Mouse (Mus musculus) ES-E14 (cell line): ENCODE data around the gene Gng7. TPM values are rescaled to one million over a fixed set of nuclear protein-coding genes. Genes with fewer than 3 reads are reported as not detected.

Experiments used
- DNase-seq: peaks from one replicate; pipeline ENCODE4 v3.0.0-alpha.2; 2013; ENCODE audit warnings: low read depth, low spot score
- H3K27ac ChIP-seq: 2 replicates; pipeline ENCODE4 v1.5.1; 2012; ENCODE audit warnings: low read depth, mild to moderate bottlenecking, low read length, moderate library complexity, mixed read lengths; ENCODE audit not compliant: poor library complexity, insufficient read depth, severe bottlenecking
- H3K36me3 ChIP-seq: 2 replicates; pipeline ENCODE4 v1.6.1; 2012; ENCODE audit warnings: mild to moderate bottlenecking, low read length, moderate library complexity, mixed read lengths; ENCODE audit not compliant: control insufficient read depth, poor library complexity, insufficient read depth, severe bottlenecking
- H3K4me1 ChIP-seq, 2 experiments: fragments of 150-350 bp in 1 of 2; sonication (generic) in 1 of 2; 2 replicates each; pipeline ENCODE4 v1.6.1; 2012; ENCODE audit warnings: low read length in 2 of 2, mild to moderate bottlenecking in 1 of 2, mixed read lengths in 1 of 2; ENCODE audit not compliant: control insufficient read depth in 2 of 2, insufficient read depth in 2 of 2, poor library complexity in 1 of 2
- H3K4me3 ChIP-seq, 2 experiments: fragments of 150-350 bp in 1 of 2; sonication (generic) in 1 of 2; 2 replicates each; pipeline ENCODE4 v1.5.1; 2012; ENCODE audit warnings: low read length in 2 of 2, low read depth in 1 of 2, mild to moderate bottlenecking in 1 of 2, mixed read lengths in 1 of 2; ENCODE audit not compliant: insufficient read depth in 1 of 2, poor library complexity in 1 of 2, severe bottlenecking in 1 of 2
- H3K9ac ChIP-seq: 2 replicates; pipeline ENCODE4 v1.6.1; 2012; ENCODE audit warnings: low read depth, mild to moderate bottlenecking, low read length, mixed read lengths; ENCODE audit not compliant: poor library complexity, insufficient read depth, severe bottlenecking
- H3K9me3 ChIP-seq: fragments of 150-350 bp; sonication (generic); 2 replicates; pipeline ENCODE4 v1.6.1; 2012; ENCODE audit warnings: low read depth, mild to moderate bottlenecking, low read length; ENCODE audit not compliant: control insufficient read depth, insufficient read depth
- CHD2 ChIP-seq: IDR thresholded peaks from 2 replicates; pipeline ENCODE4 v1.6.1; 2014; ENCODE audit warnings: mild to moderate bottlenecking, low read depth, low read length, inconsistent platforms
- HCFC1 ChIP-seq: IDR thresholded peaks from 2 replicates; pipeline ENCODE4 v1.6.1; 2012; ENCODE audit warnings: low read length, inconsistent platforms, borderline replicate concordance; ENCODE audit not compliant: insufficient read depth
- MAFK ChIP-seq: IDR thresholded peaks from 2 replicates; pipeline ENCODE4 v1.6.1; 2014; ENCODE audit warnings: mild to moderate bottlenecking, low read depth, low read length, inconsistent platforms; ENCODE audit not compliant: insufficient read depth
- ZC3H11A ChIP-seq: IDR thresholded peaks from 2 replicates; pipeline ENCODE4 v1.6.1; 2012; ENCODE audit warnings: low read depth, mild to moderate bottlenecking, inconsistent platforms, low read length, borderline replicate concordance
- ZNF384 ChIP-seq: IDR thresholded peaks from 2 replicates; pipeline ENCODE4 v1.6.1; 2012; ENCODE audit warnings: low read depth, low read length, inconsistent platforms
- in situ Hi-C, 2 experiments: fragments of 600-800 bp; cut with MboI; formaldehyde crosslinking; loops; one replicate each; pipeline ENCODE4 v1.15.1; 2025; ENCODE audit warnings: low sequenced_read_pairs in 2 of 2, inconsistent platforms in 1 of 2; ENCODE audit not compliant: unreplicated experiment in 2 of 2
- total RNA-seq: library from RNA; depleted of rRNA; stranded (reverse); fragments of 300-350 nt; gene quantifications from 2 replicates; pipeline ENCODE4 v1.2.3, GENCODE M21; 2012

Gng7 gene
- total RNA-seq, 1 experiment: 0.94 TPM

DNA sequence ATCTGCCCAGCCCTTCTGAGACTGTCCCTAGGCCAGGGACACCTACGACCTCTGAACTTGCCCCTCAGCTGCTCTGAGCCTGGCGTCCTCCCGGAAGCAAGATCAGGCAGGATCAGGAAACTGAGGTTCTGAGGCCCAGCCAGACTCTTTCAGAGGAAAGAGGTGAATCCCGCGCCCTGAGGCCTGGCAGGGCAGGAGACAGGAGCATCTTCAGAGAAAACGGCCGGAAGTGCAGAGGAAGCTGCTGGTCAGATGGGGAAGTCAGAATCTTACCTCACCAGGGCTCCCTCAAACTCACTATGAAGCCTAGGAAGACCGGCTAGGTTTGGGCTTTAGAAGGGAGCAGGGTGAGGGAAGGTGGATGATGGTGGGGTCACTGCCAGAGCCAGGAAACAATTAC, 71.8 kb downstream of the Gng7 start:
- H3K36me3 ChIP-seq: no peaks in the 10 kb centered on the region
- peaks cover 15 to 35% of the 10 kb centered on the region in 2 experiments for H3K4me1 ChIP-seq
- H3K27ac ChIP-seq: no peak overlapping the region
- DNase-seq: no peak
- H3K9me3 ChIP-seq: no peaks in the 10 kb centered on the region
- 0 out of 2 replicates have a peak overlapping the region, but pooled peaks have one; percentile 9 for H3K9ac ChIP-seq
- H3K4me3 ChIP-seq: no peak overlapping the region
- in situ Hi-C loops: no loop called here
- no peak for TF ChIP-seq CHD2
- TF ChIP-seq ZC3H11A: no peak
- TF ChIP-seq HCFC1: no peak

DNA sequence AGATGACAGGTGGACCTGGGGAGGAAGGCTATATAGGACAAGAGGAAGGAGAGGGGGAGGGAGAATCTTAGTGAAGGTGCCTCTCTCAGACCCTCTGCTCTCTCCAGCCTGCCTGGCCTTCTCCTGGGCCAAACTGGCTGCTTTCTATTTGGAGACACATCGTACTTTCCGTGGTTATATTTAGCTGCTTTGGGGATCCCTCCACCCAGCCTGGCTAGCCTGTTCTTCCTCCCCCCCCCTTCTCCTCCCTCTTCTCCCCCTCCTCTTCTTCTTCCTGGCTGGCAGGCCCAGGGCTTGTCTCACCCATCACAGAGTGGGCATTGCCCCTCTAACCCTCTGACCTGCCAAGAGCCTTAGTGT, 73.8 kb downstream of the Gng7 start:
- DNase-seq: no peak
- Histone ChIP-seq H3K27ac (peak overlapping the region; percentile 89), H3K9me3 (no peaks in the 10 kb centered on the region), H3K4me3 (peak overlapping the region in 1 of 2 experiments; percentile 32; a peak in 2 of 4 replicates), H3K9ac (peak overlapping the region; percentile 19; the same call in 1 of the 2 replicates), H3K4me1 (peaks cover 20 to 40% of the 10 kb centered on the region in 2 experiments), H3K36me3 (no peaks in the 10 kb centered on the region)
- TF ChIP-seq ZNF384 (no peak), HCFC1 (no peak), MAFK (no peak), ZC3H11A (no peak), CHD2 (no peak)
- in situ Hi-C loops: no loop called here

DNA sequence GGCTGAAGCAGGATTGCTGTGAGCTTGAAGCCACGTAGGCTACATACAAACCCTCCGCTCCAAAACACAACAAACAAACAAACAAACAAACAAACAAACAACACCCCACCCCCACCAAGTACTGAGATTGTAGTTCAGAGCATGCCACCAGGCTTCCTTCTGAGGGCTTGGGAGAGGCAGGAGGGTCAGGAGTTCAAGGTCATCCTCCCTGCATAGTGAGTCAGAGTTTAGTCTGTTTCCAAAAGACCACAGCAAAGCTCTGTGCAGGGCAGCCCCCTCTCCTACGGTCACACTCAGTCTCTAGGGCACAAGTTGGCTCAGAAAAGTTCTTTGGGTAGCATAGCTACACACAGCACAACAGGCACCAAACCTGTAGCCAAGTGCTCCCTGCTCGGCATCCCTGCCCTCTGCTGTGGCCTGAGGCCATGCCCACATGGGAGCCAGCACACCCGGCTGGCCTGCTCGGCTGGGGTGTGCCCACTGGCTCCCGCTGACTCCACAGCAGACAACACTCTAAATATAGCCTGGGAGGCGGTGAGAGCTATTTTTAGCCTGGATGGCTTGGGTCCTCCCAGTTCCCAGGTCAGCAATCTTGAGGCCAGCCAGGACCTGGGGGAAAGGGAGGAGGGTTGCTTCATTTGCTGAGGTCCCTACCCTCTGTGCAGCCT, 74.3 kb downstream of the Gng7 start:
- Histone ChIP-seq H3K36me3 (no peaks in the 10 kb centered on the region), H3K9me3 (no peaks in the 10 kb centered on the region), H3K4me1 (peaks cover 20 to 44% of the 10 kb centered on the region in 2 experiments), H3K4me3 (peak overlapping the region; percentile 30 to 32; a peak in 3 of 4 replicates), H3K27ac (peak overlapping the region; percentile 89), H3K9ac (peak overlapping the region; percentile 29; the same call in 1 of the 2 replicates)
- peak; percentile 65 for DNase-seq
- TF ChIP-seq ZNF384: no peak
- no peak for TF ChIP-seq ZC3H11A
- TF ChIP-seq CHD2: no peak
- no peak for TF ChIP-seq MAFK
- TF ChIP-seq HCFC1: no peak
- in situ Hi-C loops: no loop called here

DNA sequence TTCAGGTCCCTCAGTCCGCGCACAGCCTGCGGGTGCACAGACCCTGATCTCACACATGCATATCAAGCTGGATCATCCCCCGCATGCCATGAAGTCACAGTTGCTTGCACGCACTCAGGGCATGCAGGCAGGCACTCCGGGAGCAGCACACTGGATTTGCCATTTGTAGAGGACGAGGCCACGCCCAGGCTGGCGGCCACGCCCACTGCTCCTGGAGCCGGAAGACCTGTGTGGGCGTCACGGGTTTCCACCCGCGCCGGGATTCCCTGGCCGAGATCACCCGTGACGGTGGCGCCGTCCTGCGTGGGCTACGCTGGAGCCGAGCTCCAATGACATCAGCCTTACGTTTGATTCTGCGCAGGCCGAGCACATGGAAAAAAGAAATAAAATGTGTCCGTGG, 75.1 kb downstream of the Gng7 start:
- DNase-seq: peak; percentile 76
- TF ChIP-seq MAFK: no peak
- H3K9me3 ChIP-seq: no peaks in the 10 kb centered on the region

More for the DNA sequence above, 75.1 kb downstream of the Gng7 start:
- H3K4me1 ChIP-seq: peaks cover 22 to 46% of the 10 kb centered on the region in 2 experiments
- peak overlapping the region; percentile 89 for H3K27ac ChIP-seq
- peak overlapping the region; percentile 29; the same call in 1 of the 2 replicates for H3K9ac ChIP-seq
- H3K4me3 ChIP-seq: peak overlapping the region; percentile 32 to 38
- H3K36me3 ChIP-seq: no peaks in the 10 kb centered on the region
- in situ Hi-C loops: no loop called here
